ENCODE assay signal across 8 mouse cellular contexts in genomic region chr19:44266458-44266823, GRCm38 (mm10). TPM values are rescaled to one million over a fixed set of nuclear protein-coding genes. Genes with fewer than 3 reads are reported as not detected.
DNase-seq lines count a peak whose midpoint lies in the region; ATAC-seq and TF ChIP-seq lines count a peak whose summit lies in the region.

No protein-coding gene starts in this region.

- in situ Hi-C loops in ES-E14 (cut with MboI; ENCODE audit: low sequenced_read_pairs in 2 of 2, unreplicated experiment in 2 of 2) = no loop called here

- H3K9me3 ChIP-seq in heart, embryonic 14.5 days (ENCODE audit: control insufficient read depth, low read length) = no peaks in the 10 kb centered on the region
- H3K9me3 ChIP-seq in ES-E14 (ENCODE audit: control insufficient read depth, insufficient read depth, low read depth, low read length) = no peaks in the 10 kb centered on the region
- H3K9me3 ChIP-seq in forebrain, embryonic 15.5 days = no peaks in the 10 kb centered on the region

- DNase-seq in heart, adult 18-20 months = no peak
- DNase-seq in ES-E14 (ENCODE audit: low read depth, low spot score) = no peak
- DNase-seq in lung, postnatal 36 days = peak; percentile 63
- DNase-seq in layer of hippocampus, postnatal 10 days (ENCODE audit: low spot score in 2 of 2) = no peak
- no peak for DNase-seq in left cerebral cortex, adult 18-20 months (ENCODE audit: low spot score in 2 of 2)
- no peak for DNase-seq in gastrocnemius, postnatal 25 days

- peak overlapping the region; percentile 50 to 97; a peak in 2 of 4 replicates for H3K27ac ChIP-seq in heart, embryonic 14.5 days (replicated peaks in 1 of 2; ENCODE audit: control insufficient read depth in 1 of 2, insufficient read depth in 1 of 2, low read depth in 2 of 2, low read length in 2 of 2)
- H3K27ac ChIP-seq in ES-E14 (ENCODE audit: insufficient read depth, low read depth, low read length, poor library complexity, severe bottlenecking) = peak overlapping the region; percentile 94
- H3K27ac ChIP-seq in forebrain, embryonic 15.5 days (replicated peaks) = peak overlapping the region; percentile 93

- H3K27me3 ChIP-seq in heart, embryonic 14.5 days (ENCODE audit: control insufficient read depth, insufficient read depth, low read length) = no peaks in the 10 kb centered on the region
- H3K27me3 ChIP-seq in forebrain, embryonic 15.5 days = no peaks in the 10 kb centered on the region

- H3K36me3 ChIP-seq in heart, embryonic 14.5 days (ENCODE audit: control insufficient read depth, insufficient read depth, low read length) = no peaks in the 10 kb centered on the region
- no peaks in the 10 kb centered on the region for H3K36me3 ChIP-seq in ES-E14 (ENCODE audit: control insufficient read depth, insufficient read depth, low read length, poor library complexity, severe bottlenecking)
- H3K36me3 ChIP-seq in forebrain, embryonic 15.5 days = no peaks in the 10 kb centered on the region

- WGBS in heart, embryonic 14.5 days = 8% methylated on average over 6 of the region's 6 CpGs
- WGBS in forebrain, embryonic 15.5 days = 3% methylated on average over 6 of the region's 6 CpGs

- H3K4me3 ChIP-seq in heart, embryonic 14.5 days (ENCODE audit: control insufficient read depth in 1 of 2, insufficient read depth in 1 of 2, low read depth in 1 of 2, low read length in 2 of 2) = peak overlapping the region; percentile 53 to 61
- H3K4me3 ChIP-seq in ES-E14 (ENCODE audit: insufficient read depth in 1 of 2, low read depth in 1 of 2, low read length in 2 of 2, poor library complexity in 1 of 2, severe bottlenecking in 1 of 2) = peak overlapping the region; percentile 72; a peak in 3 of 4 replicates
- peak overlapping the region; percentile 74 for H3K4me3 ChIP-seq in forebrain, embryonic 15.5 days

- H3K4me1 ChIP-seq in heart, embryonic 14.5 days (ENCODE audit: control insufficient read depth in 2 of 2, insufficient read depth in 2 of 2, low read length in 2 of 2) = peaks cover 2 to 5% of the 10 kb centered on the region in 2 experiments; a peak in 3 of 4 replicates
- peaks cover 4 to 23% of the 10 kb centered on the region in 2 experiments; a peak in 3 of 4 replicates for H3K4me1 ChIP-seq in ES-E14 (ENCODE audit: control insufficient read depth in 2 of 2, insufficient read depth in 2 of 2, low read length in 2 of 2, poor library complexity in 1 of 2)
- peaks cover 13% of the 10 kb centered on the region for H3K4me1 ChIP-seq in forebrain, embryonic 15.5 days

- peak overlapping the region; percentile 79; the same call in 1 of the 2 replicates for H3K9ac ChIP-seq in heart, embryonic 14.5 days (ENCODE audit: low read length)
- H3K9ac ChIP-seq in ES-E14 (ENCODE audit: insufficient read depth, low read depth, low read length, poor library complexity, severe bottlenecking) = peak overlapping the region; percentile 66
- peak overlapping the region; percentile 80 for H3K9ac ChIP-seq in forebrain, embryonic 15.5 days (replicated peaks)

- ATAC-seq in heart, embryonic 14.5 days (ENCODE audit: insufficient number of reproducible peaks, insufficient read depth, low FRiP score, low read depth) = no peak
- 0 out of 2 replicates have a peak, but pooled peaks have one; percentile 5 for ATAC-seq in forebrain, embryonic 15.5 days (replicated peaks)

- H3K4me2 ChIP-seq in heart, embryonic 14.5 days (ENCODE audit: low read length) = peak overlapping the region; percentile 83
- H3K4me2 ChIP-seq in forebrain, embryonic 15.5 days (replicated peaks) = peak overlapping the region; percentile 94

TF ChIP-seq in ES-E14, 5 proteins besides CTCF, POLR2A, EP300 and RAD21:
- TF ChIP-seq MAFK (IDR thresholded peaks at IDR 0.05; ENCODE audit: insufficient read depth, low read depth, low read length) = peak; percentile 87
- TF ChIP-seq ZNF384 (IDR thresholded peaks at IDR 0.05; ENCODE audit: low read depth, low read length) = no peak

RNA-seq across cellular contexts. Expression of gene Scd2, which starts 27.0 kb away (rescaled TPM):
- polyA plus RNA-seq in heart, embryonic 14.5 days (2014; fragmentation: Nextera tagmentation; extraction: Ambion mirVana) = 139 and 146 TPM in 2 replicates
- total RNA-seq in heart, adult 18-20 months (2021) = 1 to 10 TPM; 9.1 to 9.4 TPM
- total RNA-seq in ES-E14 (2012; rRNA removed) = 284 and 303 TPM in 2 replicates
- 253 and 267 TPM in 2 replicates for polyA plus RNA-seq in forebrain, embryonic 15.5 days (2015; fragmentation: Nextera tagmentation; extraction: Ambion mirVana)
- total RNA-seq in layer of hippocampus, postnatal 10 days (2021) = 100 to 1,000 TPM; 715 to 736 TPM
- 100 to 1,000 TPM; 581 to 588 TPM for total RNA-seq in left cerebral cortex, adult 18-20 months (2021)
- 10 to 100 TPM; 11.8 to 12.5 TPM for total RNA-seq in gastrocnemius, postnatal 25 days (2021)

Comparison
In these comparisons a context has a peak if more than half of its experiments do, and no peak if none do; other contexts are left out.
1. RNA of gene Scd2, which starts 27.0 kb away (total RNA-seq): 715 to 736 TPM in layer of hippocampus, postnatal 10 days, 581 to 588 TPM in left cerebral cortex, adult 18-20 months and 284 to 303 TPM in ES-E14; 11.8 to 12.5 TPM in gastrocnemius, postnatal 25 days and 9.1 to 9.4 TPM in heart, adult 18-20 months; every median in the first group is over 10 times any median in the second.
2. Peak in every context shown above with its lines, with median percentiles within 50 percentile points of each other: H3K27ac ChIP-seq, H3K4me3 ChIP-seq and H3K9ac ChIP-seq.